Mouse (Mus musculus) myocyte (in vitro differentiated cells): ENCODE measurements around the gene Acoxl. TPM values are rescaled to one million over a fixed set of nuclear protein-coding genes. Genes with fewer than 3 reads are reported as not detected.

Experiments
- H3K27me3 ChIP-seq: one replicate; pipeline ENCODE4 v1.6.1; 2011; ENCODE audit not compliant: control insufficient read depth, insufficient read depth, insufficient read length
- H3K36me3 ChIP-seq: one replicate; pipeline ENCODE4 v1.6.1; 2011; ENCODE audit not compliant: control insufficient read depth, insufficient read depth
- H3K4me2 ChIP-seq: one replicate; pipeline ENCODE4 v1.6.1; 2011; ENCODE audit warnings: low read depth, control low read depth
- H3K4me3 ChIP-seq: one replicate; pipeline ENCODE4 v1.5.1; 2011; ENCODE audit warnings: mild to moderate bottlenecking, control low read depth, moderate library complexity
- H3K79me2 ChIP-seq: one replicate; pipeline ENCODE4 v1.6.1; 2011; ENCODE audit not compliant: control insufficient read depth, insufficient read depth
- H3ac ChIP-seq: one replicate; pipeline ENCODE4 v1.6.1; 2011; ENCODE audit not compliant: control insufficient read depth, insufficient read length
- CEBPB ChIP-seq: IDR thresholded peaks from 2 replicates; pipeline ENCODE4 v1.6.1; 2011; ENCODE audit warnings: mild to moderate bottlenecking, moderate library complexity; ENCODE audit not compliant: poor library complexity, insufficient read depth, severe bottlenecking
- E2F4 ChIP-seq: IDR thresholded peaks from one replicate; pipeline ENCODE4 v1.6.1; 2011; ENCODE audit warnings: mild to moderate bottlenecking, control low read depth, moderate library complexity; ENCODE audit not compliant: insufficient read depth
- MAX ChIP-seq: IDR thresholded peaks from one replicate; pipeline ENCODE4 v1.6.1; 2011; ENCODE audit warnings: low read depth, mild to moderate bottlenecking, control low read depth
- MYOD1 ChIP-seq, 3 experiments: IDR thresholded peaks; one replicate each; pipeline ENCODE4 v1.6.1; 2011; ENCODE audit warnings: control low read depth in 2 of 3, low read depth in 2 of 3, mild to moderate bottlenecking in 2 of 3, moderate library complexity in 1 of 3; ENCODE audit not compliant: insufficient read length in 2 of 3, control insufficient read depth in 1 of 3
- MYOG ChIP-seq, 3 experiments: IDR thresholded peaks; one replicate each; pipeline ENCODE4 v1.6.1; 2011; ENCODE audit warnings: control low read depth in 2 of 3, low read depth in 2 of 3, mild to moderate bottlenecking in 2 of 3; ENCODE audit not compliant: insufficient read length in 2 of 3, control insufficient read depth in 1 of 3, insufficient read depth in 1 of 3
- POLR2A ChIP-seq: IDR thresholded peaks from one replicate; pipeline ENCODE4 v1.6.1; 2011; ENCODE audit warnings: low read depth, mild to moderate bottlenecking, control low read depth, moderate library complexity; ENCODE audit not compliant: insufficient read length
- POLR2AphosphoS2 ChIP-seq: IDR thresholded peaks from one replicate; pipeline ENCODE4 v1.6.1; 2011; ENCODE audit warnings: low read depth, control low read depth; ENCODE audit not compliant: insufficient read length
- REST ChIP-seq: IDR thresholded peaks from one replicate; pipeline ENCODE4 v1.6.1; 2011; ENCODE audit warnings: mild to moderate bottlenecking, control low read depth, moderate library complexity; ENCODE audit not compliant: insufficient read depth, insufficient read length
- SRF ChIP-seq: IDR thresholded peaks from one replicate; pipeline ENCODE4 v1.6.1; 2011; ENCODE audit warnings: low read depth; ENCODE audit not compliant: control insufficient read depth, insufficient read length
- TCF12 ChIP-seq: IDR thresholded peaks from one replicate; pipeline ENCODE4 v1.6.1; 2011; ENCODE audit warnings: mild to moderate bottlenecking, control low read depth; ENCODE audit not compliant: poor library complexity, insufficient read depth, severe bottlenecking
- TCF3 ChIP-seq: IDR thresholded peaks from one replicate; pipeline ENCODE4 v1.6.1; 2011; ENCODE audit warnings: low read depth, control low read depth; ENCODE audit not compliant: insufficient read length
- USF1 ChIP-seq: IDR thresholded peaks from one replicate; pipeline ENCODE4 v1.6.1; 2011; ENCODE audit warnings: low read depth, mild to moderate bottlenecking, control low read depth, moderate library complexity
- polyA plus RNA-seq: library from polyadenylated mRNA; unstranded; fragments of >200 nt; fragmentation: generic; extraction: Trizol; gene quantifications from one replicate; pipeline ENCODE4 v1.2.1, GENCODE M21; 2012; ENCODE audit warnings: missing spikeins

The Acoxl gene
- polyA plus RNA-seq, 1 experiment = 0.01 TPM

DNA sequence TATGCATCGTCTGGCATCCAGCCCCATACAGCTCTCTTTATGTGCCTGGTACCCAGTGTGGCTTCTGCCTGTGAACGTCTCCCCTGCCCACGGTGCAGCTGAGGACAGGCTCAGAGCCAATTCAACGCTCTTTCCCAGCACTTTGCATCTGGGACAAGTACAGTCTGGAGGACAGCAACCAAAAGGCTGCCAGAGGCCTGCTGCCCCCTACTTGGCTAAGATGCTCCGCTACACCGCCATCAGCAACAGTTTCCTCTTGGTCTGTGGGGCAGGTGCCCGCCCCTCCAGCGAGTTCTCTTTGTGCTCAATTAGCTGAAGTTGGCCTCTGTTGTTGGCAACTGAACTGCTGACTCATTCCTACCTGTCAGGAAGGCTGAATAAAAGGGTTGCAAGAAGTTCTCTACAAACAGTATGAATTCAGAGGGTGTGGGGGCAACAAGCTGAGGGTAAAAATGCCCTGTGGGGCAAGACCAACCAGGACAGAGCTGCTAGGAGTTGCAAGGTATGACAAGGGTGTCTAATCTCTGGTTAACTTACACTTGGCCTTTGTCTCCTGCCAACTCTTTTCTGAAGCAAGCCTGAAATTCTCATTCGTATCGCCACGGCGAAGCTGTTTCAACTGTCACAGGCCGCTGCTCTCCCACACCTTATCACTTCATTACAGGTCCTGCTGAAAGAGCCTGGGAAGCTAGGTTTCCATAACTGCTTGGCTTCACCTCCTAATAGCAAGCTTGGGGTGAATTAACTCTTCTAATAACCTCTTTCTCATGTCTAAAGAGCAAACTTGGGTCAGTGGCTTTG, 328.1 kb downstream of the Acoxl start:
- H3K4me2 ChIP-seq = no peak overlapping the region
- H3K4me3 ChIP-seq = no peak overlapping the region
- H3K36me3 ChIP-seq = no peaks in the 10 kb centered on the region
- H3ac ChIP-seq = no peak overlapping the region
- TF ChIP-seq POLR2A (no peak), TCF12 (no peak), REST (no peak), MYOG (IDR thresholded peaks at IDR 0.05; ENCODE audit: control insufficient read depth in 1 of 3, insufficient read depth in 1 of 3, insufficient read length in 2 of 3, low read depth in 2 of 3) (no peak), CEBPB (no peak), TCF3 (no peak), MYOD1 (IDR thresholded peaks at IDR 0.05; ENCODE audit: control insufficient read depth in 1 of 3, insufficient read length in 2 of 3, low read depth in 2 of 3) (no peak), POLR2AphosphoS2 (no peak), USF1 (no peak), SRF (no peak), E2F4 (no peak), MAX (no peak)
- H3K79me2 ChIP-seq = no peaks in the 10 kb centered on the region
- no peaks in the 10 kb centered on the region for H3K27me3 ChIP-seq

DNA sequence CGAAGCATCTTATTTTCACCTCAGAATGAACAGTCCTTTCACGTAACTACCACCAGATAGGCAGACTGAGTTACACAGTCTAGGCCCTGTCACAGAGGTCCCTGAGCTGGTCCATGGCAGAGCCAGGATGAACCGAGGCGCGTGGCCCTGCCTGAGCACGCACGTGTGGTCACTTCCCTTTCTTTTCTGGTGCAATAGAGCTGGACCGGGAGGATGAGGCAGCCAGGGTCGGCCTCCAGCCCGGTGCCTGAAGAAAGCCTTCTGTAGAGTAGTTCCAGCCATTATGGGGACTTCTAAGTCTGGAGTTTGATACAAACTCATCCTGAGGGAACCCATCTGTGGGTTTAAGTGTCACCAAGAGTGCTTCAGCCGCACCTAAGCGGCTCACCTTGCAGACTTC, 329.3 kb downstream of the Acoxl start:
- H3K79me2 ChIP-seq = no peaks in the 10 kb centered on the region
- no peak overlapping the region for H3ac ChIP-seq
- no peaks in the 10 kb centered on the region for H3K27me3 ChIP-seq
- H3K4me2 ChIP-seq = no peak overlapping the region
- TF ChIP-seq MAX (no peak), POLR2A (no peak), MYOG (IDR thresholded peaks at IDR 0.05; ENCODE audit: control insufficient read depth in 1 of 3, insufficient read depth in 1 of 3, insufficient read length in 2 of 3, low read depth in 2 of 3) (no peak), TCF3 (no peak), REST (no peak), TCF12 (no peak), POLR2AphosphoS2 (no peak), MYOD1 (IDR thresholded peaks at IDR 0.05; ENCODE audit: control insufficient read depth in 1 of 3, insufficient read length in 2 of 3, low read depth in 2 of 3) (no peak), USF1 (no peak), CEBPB (no peak), E2F4 (no peak), SRF (no peak)
- no peak overlapping the region for H3K4me3 ChIP-seq
- no peaks in the 10 kb centered on the region for H3K36me3 ChIP-seq

DNA sequence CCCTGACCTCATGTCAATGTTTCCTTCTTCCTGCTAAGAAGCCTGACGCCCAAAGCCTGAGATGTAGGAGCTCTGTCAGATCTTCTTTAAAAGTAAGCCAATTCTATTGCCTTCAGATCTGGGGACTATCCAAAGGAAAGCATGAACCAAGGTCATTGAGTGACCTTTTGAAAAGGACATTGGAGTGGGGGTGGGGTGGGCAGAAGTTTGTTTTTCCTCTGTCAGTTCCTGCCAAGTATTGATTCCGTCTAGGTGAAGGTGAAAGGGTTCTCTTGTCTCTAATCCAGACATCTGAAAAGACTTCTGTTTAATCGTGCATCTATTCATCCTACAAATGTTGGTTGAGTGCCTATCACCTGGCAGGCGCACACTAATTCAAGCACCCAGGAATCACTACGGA, 330.8 kb downstream of the Acoxl start:
- Histone ChIP-seq H3K79me2 (no peaks in the 10 kb centered on the region), H3ac (no peak overlapping the region), H3K4me3 (no peak overlapping the region), H3K27me3 (no peaks in the 10 kb centered on the region), H3K36me3 (no peaks in the 10 kb centered on the region), H3K4me2 (no peak overlapping the region)
- TF ChIP-seq E2F4 = no peak
- TF ChIP-seq MYOD1 (IDR thresholded peaks at IDR 0.05; ENCODE audit: control insufficient read depth in 1 of 3, insufficient read length in 2 of 3, low read depth in 2 of 3) = no peak
- no peak for TF ChIP-seq USF1
- TF ChIP-seq SRF = no peak
- no peak for TF ChIP-seq MAX
- TF ChIP-seq REST = no peak
- TF ChIP-seq TCF12 = no peak
- no peak for TF ChIP-seq MYOG (IDR thresholded peaks at IDR 0.05; ENCODE audit: control insufficient read depth in 1 of 3, insufficient read depth in 1 of 3, insufficient read length in 2 of 3, low read depth in 2 of 3)
- TF ChIP-seq TCF3 = no peak
- no peak for TF ChIP-seq POLR2AphosphoS2
- no peak for TF ChIP-seq CEBPB
- TF ChIP-seq POLR2A = no peak

DNA sequence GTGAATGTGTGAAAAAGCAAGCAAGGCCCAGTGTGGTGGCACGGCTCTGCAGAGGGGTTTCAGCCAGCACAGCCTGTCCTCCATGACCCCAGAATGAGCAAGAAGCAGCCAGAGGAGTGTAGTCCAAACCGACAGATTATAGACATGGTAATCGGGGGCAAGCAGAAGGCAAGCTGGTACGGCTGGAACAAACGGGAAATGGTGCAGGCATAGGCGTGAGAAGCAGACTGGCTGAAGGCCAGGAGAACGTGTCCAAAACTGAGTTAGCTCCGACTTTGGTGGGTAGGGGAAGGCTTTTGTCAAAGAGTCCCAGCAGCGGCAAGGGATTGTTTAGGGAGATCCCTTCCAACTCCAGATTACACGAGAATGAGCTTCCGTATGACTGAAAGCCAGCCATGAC, 331.3 kb downstream of the Acoxl start:
- no peak for TF ChIP-seq REST
- no peak for TF ChIP-seq TCF3
- TF ChIP-seq CEBPB = no peak
- TF ChIP-seq SRF = no peak
- no peak for TF ChIP-seq MAX
- no peaks in the 10 kb centered on the region for H3K79me2 ChIP-seq
- H3ac ChIP-seq = no peak overlapping the region
- no peak overlapping the region for H3K4me3 ChIP-seq
- H3K36me3 ChIP-seq = no peaks in the 10 kb centered on the region
- H3K4me2 ChIP-seq = no peak overlapping the region
- no peaks in the 10 kb centered on the region for H3K27me3 ChIP-seq

DNA sequence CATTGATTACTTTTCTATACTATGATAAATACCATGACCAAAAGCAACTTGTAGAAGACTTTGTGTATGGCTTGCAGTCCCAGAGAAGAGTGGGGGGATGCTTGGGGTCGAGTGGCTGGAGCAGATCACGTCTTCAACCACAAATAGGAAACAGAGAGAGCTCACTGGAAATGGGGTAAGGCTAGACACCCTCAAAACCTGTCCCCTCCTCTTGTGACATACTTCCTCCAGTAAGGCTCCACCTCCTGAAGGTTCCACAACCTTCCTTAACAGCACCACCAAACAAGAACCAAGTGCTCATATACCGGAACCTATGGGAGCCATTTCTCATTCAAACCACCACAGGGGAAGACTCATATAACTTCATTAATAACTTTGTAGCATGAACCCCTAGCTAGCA, 331.9 kb downstream of the Acoxl start:
- H3K36me3 ChIP-seq = no peaks in the 10 kb centered on the region
- H3ac ChIP-seq = no peak overlapping the region
- TF ChIP-seq MAX = no peak
- TF ChIP-seq TCF12 = no peak
- TF ChIP-seq MYOD1 (IDR thresholded peaks at IDR 0.05; ENCODE audit: control insufficient read depth in 1 of 3, insufficient read length in 2 of 3, low read depth in 2 of 3) = no peak
- TF ChIP-seq USF1 = no peak
- TF ChIP-seq POLR2A = no peak
- TF ChIP-seq REST = no peak
- TF ChIP-seq SRF = no peak
- no peak for TF ChIP-seq TCF3
- no peak for TF ChIP-seq E2F4
- H3K4me3 ChIP-seq = no peak overlapping the region
- no peaks in the 10 kb centered on the region for H3K79me2 ChIP-seq
- H3K4me2 ChIP-seq = no peak overlapping the region
- no peaks in the 10 kb centered on the region for H3K27me3 ChIP-seq
